Mouse (Mus musculus) heart, postnatal 0 days (tissue): ENCODE measurements around the gene Mrgprx1. TPM values are rescaled to one million over a fixed set of nuclear protein-coding genes. Genes with fewer than 3 reads are reported as not detected.
A peak's percentile ranks its signal among the peaks of the same experiment; 100 is the strongest.

ENCODE experiments used
- ATAC-seq: fragments of 200-750 bp; cut with Nextera tagmentation; 2 replicates; pipeline ENCODE4 v1.8.0; 2017; ENCODE audit warnings: low read depth, moderate number of reproducible peaks, moderate library complexity; ENCODE audit not compliant: insufficient read depth
- DNase-seq: peaks from one replicate; pipeline ENCODE4 v3.0.0-alpha.2; 2016; ENCODE audit warnings: low spot score
- H3K27ac ChIP-seq: fragments of 300-500 bp; sonication (generic); 2 replicates; pipeline ENCODE4 v1.5.1; 2014; ENCODE audit warnings: low read depth, mild to moderate bottlenecking
- H3K27me3 ChIP-seq: fragments of 300-500 bp; sonication (generic); 2 replicates; pipeline ENCODE4 v1.6.1; 2014; ENCODE audit warnings: low read length, mixed read lengths; ENCODE audit not compliant: control insufficient read depth, insufficient read depth
- H3K36me3 ChIP-seq: fragments of 300-500 bp; sonication (generic); replicated peaks from 2 replicates; pipeline ENCODE4 v1.6.1; 2014; ENCODE audit warnings: low read length, mixed read lengths; ENCODE audit not compliant: control insufficient read depth, insufficient read depth
- H3K4me1 ChIP-seq: fragments of 300-500 bp; sonication (generic); 2 replicates; pipeline ENCODE4 v1.6.1; 2014; ENCODE audit warnings: antibody characterized with exemption; ENCODE audit not compliant: control insufficient read depth, insufficient read depth
- H3K4me2 ChIP-seq: fragments of 300-500 bp; sonication (generic); 2 replicates; pipeline ENCODE4 v1.6.1; 2014; ENCODE audit warnings: low read depth, mild to moderate bottlenecking, low read length, moderate library complexity
- H3K4me3 ChIP-seq: fragments of 300-500 bp; sonication (generic); 2 replicates; pipeline ENCODE4 v1.5.1; 2014; ENCODE audit warnings: low read depth, low read length
- H3K9ac ChIP-seq: fragments of 300-500 bp; sonication (generic); replicated peaks from 2 replicates; pipeline ENCODE4 v1.6.1; 2014; ENCODE audit warnings: low read depth, low read length, mixed read lengths
- H3K9me3 ChIP-seq: fragments of 300-500 bp; sonication (generic); replicated peaks from 2 replicates; pipeline ENCODE4 v1.6.1; 2016; ENCODE audit warnings: low read length; ENCODE audit not compliant: control insufficient read depth
- CTCF ChIP-seq: IDR thresholded peaks from 2 replicates; pipeline ENCODE4 v1.5.1; 2016; ENCODE audit warnings: antibody characterized with exemption, control low read depth, low read depth
- EP300 ChIP-seq: IDR thresholded peaks from 2 replicates; pipeline ENCODE4 v1.6.1; 2016; ENCODE audit warnings: antibody characterized with exemption, low read depth
- WGBS: fragments of 180-500 bp; shearing (Covaris S2); extraction: QIAGEN DNeasy Blood & Tissue Kit; methylation state at CpG from one replicate; pipeline ENCODE4 v1.1.7; 2014; 5-methylcytosine and 5-hydroxymethylcytosine counted together
- polyA plus RNA-seq: library from polyadenylated mRNA; unstranded; fragments of >200 nt; fragmentation: Nextera tagmentation; extraction: Ambion mirVana; gene quantifications from 2 replicates; pipeline ENCODE4 v1.2.1, GENCODE M21; 2015
- total RNA-seq: library from RNA; depleted of rRNA; stranded (reverse); fragments of >200 nt; gene quantifications from 2 replicates; pipeline ENCODE4 v1.2.3, GENCODE M21; 2014; ENCODE audit warnings: low replicate concordance; rRNA removed

Gene Mrgprx1
- total RNA-seq (not detected in 2 replicates), polyA plus RNA-seq (not detected in 2 replicates)

DNA sequence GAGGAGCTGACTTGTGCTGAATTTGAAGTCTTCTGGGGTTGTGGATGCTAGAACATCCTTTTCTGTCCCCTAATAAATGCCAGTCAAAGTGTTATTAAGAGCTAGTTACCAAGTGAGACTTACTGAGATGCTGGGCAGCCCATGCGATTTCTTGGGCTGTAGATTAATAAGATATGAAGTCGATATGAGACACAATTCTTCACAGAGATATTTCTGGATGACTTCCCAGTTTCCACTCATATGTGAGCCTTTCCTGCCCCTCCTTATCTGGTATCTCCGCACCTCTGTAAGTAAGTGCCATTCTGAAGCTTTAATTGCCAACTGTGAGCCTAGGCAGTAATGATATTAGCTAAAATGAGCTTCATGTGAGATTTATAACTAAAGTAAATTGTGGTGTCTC, at the start of gene Mrgprx1:
Mrgprx1 (minus strand) TSS at position 101 of the 400 bp plus-strand sequence.
- ATAC-seq (no peak), DNase-seq (no peak)
- Histone ChIP-seq H3K4me1 (no peaks in the 10 kb centered on the region), H3K27ac (no peak within 1 kb of the TSS), H3K27me3 (no peaks in the 10 kb centered on the region), H3K9ac (no peak within 1 kb of the TSS), H3K36me3 (no peaks in the 10 kb centered on the region), H3K9me3 (no peaks in the 10 kb centered on the region), H3K4me2 (no peak within 1 kb of the TSS), H3K4me3 (no peak within 1 kb of the TSS)
- 53% methylated on average over 3 of the region's 3 CpGs for WGBS
- TF ChIP-seq CTCF (no peak), EP300 (no peak)

DNA sequence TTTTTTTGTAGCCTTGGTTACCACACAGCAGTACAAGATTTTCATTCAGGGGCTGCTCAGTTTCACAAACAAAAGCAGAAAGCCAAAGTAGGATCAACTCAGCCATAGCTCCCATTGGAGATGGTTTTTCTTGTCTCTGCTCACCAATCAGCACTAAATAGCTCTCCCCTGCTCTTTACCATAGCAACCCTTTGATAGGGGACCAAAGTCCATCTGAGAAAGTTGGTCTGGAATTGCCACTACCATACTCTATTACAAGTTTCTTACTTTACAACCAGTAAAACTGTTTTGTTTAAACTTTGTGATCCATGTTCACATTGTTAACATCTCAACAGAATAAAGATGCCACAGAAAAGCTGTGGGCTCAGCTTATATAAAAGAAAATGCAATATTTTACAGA, 48.1 kb upstream of the Mrgprx1 start:
- no peaks in the 10 kb centered on the region for H3K27me3 ChIP-seq
- H3K36me3 ChIP-seq, result no peaks in the 10 kb centered on the region
- DNase-seq, result no peak
- no peak overlapping the region for H3K9ac ChIP-seq
- TF ChIP-seq EP300 (no peak), CTCF (no peak)
- no peaks in the 10 kb centered on the region for H3K4me1 ChIP-seq
- no peak overlapping the region for H3K27ac ChIP-seq
- H3K4me3 ChIP-seq, result no peak overlapping the region
- ATAC-seq, result no peak
- H3K4me2 ChIP-seq, result no peak overlapping the region
- H3K9me3 ChIP-seq, result no peaks in the 10 kb centered on the region

DNA sequence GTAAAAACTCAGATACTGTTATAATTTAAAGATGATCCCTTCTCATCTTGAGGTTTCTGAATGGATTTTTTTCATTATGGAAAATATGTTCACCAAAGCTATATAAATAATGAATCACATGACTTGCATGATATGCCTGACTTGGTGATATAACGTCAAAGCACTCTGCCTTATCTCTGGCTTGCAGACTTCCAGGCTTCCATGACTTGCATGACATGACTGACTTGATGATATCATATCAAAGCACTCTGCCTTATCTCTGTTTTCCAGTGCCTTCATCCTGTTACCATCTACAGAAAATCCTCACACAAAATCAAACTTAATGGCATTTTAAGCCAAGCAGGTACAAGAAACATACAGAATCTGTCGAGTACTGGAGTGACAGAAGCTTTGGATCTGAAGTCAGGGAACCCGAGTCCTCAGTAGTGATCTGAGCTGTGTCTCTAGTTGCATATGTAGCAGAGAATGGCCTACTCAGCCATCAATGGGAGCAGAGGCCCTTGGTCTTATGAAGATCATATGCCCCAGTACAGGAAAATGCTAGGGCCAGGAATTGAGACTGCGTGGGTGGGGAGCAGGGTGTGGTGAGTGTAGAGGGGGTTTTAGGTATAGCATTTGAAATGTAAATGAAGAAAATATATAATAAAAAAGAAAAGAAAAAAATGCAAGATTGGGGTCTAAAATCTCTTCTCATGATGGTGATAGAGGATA, 19.2 kb upstream of the Mrgprx1 start:
- H3K4me2 ChIP-seq, result no peak overlapping the region
- no peak overlapping the region for H3K27ac ChIP-seq
- H3K4me1 ChIP-seq, result no peaks in the 10 kb centered on the region
- DNase-seq, result no peak
- no peak overlapping the region for H3K4me3 ChIP-seq
- no peaks in the 10 kb centered on the region for H3K36me3 ChIP-seq
- no peaks in the 10 kb centered on the region for H3K9me3 ChIP-seq
- TF ChIP-seq EP300 (no peak), CTCF (no peak)
- no peak for ATAC-seq
- 28% methylated on average over 4 of the region's 4 CpGs for WGBS
- no peak overlapping the region for H3K9ac ChIP-seq
- no peaks in the 10 kb centered on the region for H3K27me3 ChIP-seq

DNA sequence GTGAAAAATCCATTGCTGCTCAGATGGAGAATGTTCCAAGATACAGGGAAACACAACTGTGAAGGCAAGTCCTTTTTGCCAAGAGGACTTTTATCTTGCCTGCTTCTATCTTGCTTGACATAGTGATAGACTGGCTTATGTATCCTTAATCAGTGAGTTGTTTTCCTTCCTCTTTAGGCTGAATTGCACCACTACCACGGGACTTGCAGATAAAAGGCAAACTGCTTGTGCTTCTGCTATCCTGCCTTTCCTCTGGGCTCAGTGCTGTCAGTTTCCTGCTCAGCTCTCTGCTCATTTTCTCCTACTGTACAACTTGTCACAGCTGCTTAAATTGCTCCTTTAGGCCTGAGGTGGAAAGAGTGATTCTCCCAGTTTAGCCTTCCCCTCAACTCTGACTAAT, 16.6 kb upstream of the Mrgprx1 start:
- no peak overlapping the region for H3K27ac ChIP-seq
- H3K27me3 ChIP-seq, result no peaks in the 10 kb centered on the region
- H3K36me3 ChIP-seq, result no peaks in the 10 kb centered on the region
- H3K9me3 ChIP-seq, result no peaks in the 10 kb centered on the region
- H3K4me3 ChIP-seq, result no peak overlapping the region
- WGBS, result 0% methylated on average over 1 of the region's 1 CpGs
- TF ChIP-seq CTCF (no peak), EP300 (no peak)
- no peak for ATAC-seq
- no peak overlapping the region for H3K4me2 ChIP-seq
- DNase-seq, result peak; percentile 6
- H3K4me1 ChIP-seq, result no peaks in the 10 kb centered on the region
- no peak overlapping the region for H3K9ac ChIP-seq

DNA sequence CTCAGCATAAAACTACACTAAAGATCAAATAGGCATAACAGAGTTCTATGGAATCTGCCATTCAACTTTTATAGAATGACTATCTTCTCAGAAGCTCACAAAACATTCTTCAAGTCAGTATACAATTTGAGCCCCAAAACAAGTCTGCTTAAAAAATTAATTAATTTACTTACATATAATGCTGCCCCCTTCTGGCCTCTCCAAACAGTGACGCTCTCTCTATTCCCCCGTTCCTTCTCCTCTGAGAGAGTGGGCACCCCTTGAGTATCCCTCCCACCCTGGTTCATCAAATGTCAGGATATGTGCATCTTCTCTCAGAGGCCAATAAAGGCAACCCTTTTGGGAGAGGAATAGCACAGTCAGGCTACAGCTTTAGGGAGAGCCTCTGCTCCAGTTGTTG, 9.5 kb downstream of the Mrgprx1 start:
- H3K36me3 ChIP-seq, result no peaks in the 10 kb centered on the region

DNA sequence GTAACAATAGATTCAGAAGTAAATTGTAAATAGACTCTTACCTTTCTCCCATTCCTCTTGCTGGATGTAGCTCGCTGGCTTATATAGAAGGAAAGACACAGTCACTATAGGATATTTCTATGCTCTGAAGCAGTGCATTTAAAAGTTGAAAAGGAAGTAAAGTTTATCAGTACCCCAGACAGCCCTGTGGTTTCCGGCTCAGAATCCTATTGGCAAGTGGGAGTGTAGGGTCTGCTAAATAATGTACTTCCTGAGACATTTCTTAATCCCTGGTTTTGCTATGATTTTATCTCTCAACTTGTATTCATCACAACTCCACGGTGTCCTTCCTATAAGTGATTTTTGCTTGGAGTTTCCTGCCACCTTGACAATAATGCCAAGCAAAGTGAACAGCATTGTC, 31.7 kb downstream of the Mrgprx1 start:
- WGBS, result 40% methylated on average over 3 of the region's 3 CpGs
- no peak overlapping the region for H3K9ac ChIP-seq
- H3K4me2 ChIP-seq, result no peak overlapping the region
- H3K9me3 ChIP-seq, result no peaks in the 10 kb centered on the region
- TF ChIP-seq EP300 (no peak), CTCF (no peak)
- no peak for DNase-seq
- ATAC-seq, result no peak
- H3K27ac ChIP-seq, result no peak overlapping the region
- no peaks in the 10 kb centered on the region for H3K36me3 ChIP-seq
- no peak overlapping the region for H3K4me3 ChIP-seq
- no peaks in the 10 kb centered on the region for H3K27me3 ChIP-seq
- no peaks in the 10 kb centered on the region for H3K4me1 ChIP-seq

More for the DNA sequence above, 9.5 kb downstream of the Mrgprx1 start:
- ATAC-seq (no peak), DNase-seq (no peak)
- TF ChIP-seq EP300, result no peak
- no peak for TF ChIP-seq CTCF
- Histone ChIP-seq H3K27me3 (no peaks in the 10 kb centered on the region), H3K27ac (no peak overlapping the region), H3K4me1 (no peaks in the 10 kb centered on the region), H3K4me2 (no peak overlapping the region), H3K9ac (no peak overlapping the region), H3K9me3 (no peaks in the 10 kb centered on the region), H3K4me3 (no peak overlapping the region)
- 36% methylated on average over 2 of the region's 2 CpGs for WGBS
